Mouse (Mus musculus): ENCODE results near the gene Ms4a4a.

DNA sequence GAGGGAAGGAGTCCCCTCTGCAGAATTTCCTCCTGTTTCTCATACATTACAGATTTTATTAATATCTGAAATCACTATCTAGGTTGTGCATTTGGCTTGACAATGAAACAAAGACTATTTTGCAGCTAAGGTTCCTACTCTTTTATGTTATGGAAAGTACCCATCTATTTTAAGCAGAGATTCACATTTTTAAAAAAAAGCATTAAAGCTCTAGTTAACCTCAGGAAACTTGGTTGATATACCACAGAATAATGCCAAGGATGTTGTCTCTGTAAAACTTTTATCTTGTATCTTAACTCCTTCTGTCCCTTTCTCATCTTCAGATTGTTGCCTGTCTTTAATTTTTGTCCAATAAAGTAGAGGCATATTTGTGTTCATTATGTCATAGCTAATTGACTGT lies 20.4 kb downstream of the Ms4a4a start:
- TF ChIP-seq GATA1 (IDR thresholded peaks at IDR 0.05; ENCODE audit: low read length) (no peak), TAL1 (IDR thresholded peaks at IDR 0.05; ENCODE audit: low read length) (no peak)
